Mouse (Mus musculus) 3134 (cell line): ENCODE measurements around the gene Dlx5.
A peak's percentile ranks its signal among the peaks of the same experiment; 100 is the strongest.

Experiments used
- DNase-seq: peaks from one replicate; pipeline ENCODE4 v3.0.0-alpha.2; 2011; ENCODE audit warnings: low spot score; ENCODE audit not compliant: insufficient read length; ENCODE audit errors: extremely low read depth

The Dlx5 gene

GRCm38 (mm10) chr6:6881638-6882190 lies at the start of gene Dlx5:
Gene Dlx5 (minus strand): TSS chr6:6882085.
- DNase-seq, result no peak

GRCm38 (mm10) chr6:6931507-6931906 lies 49.6 kb upstream of the Dlx5 start:
- DNase-seq, result no peak

DNA sequence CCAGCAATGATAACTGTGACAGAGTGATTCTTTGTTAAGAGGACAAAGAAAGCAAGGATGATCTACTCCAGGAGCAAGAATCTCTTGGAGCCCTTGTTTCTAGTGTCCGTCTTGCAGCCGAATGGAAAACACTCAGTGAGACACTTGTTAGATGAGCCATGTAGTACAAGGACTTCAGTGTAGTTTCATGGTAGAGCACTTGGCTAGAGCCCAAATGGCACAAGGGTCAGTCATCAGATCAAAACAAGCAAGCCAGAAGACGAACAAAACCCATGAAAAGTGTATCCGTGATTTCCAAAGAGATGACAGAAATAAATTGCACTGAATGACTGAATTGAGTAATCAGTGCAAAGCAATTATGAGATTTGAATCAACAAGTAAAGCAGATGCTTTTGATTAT lies 48.9 kb upstream of the Dlx5 start:
- no peak for DNase-seq

DNA sequence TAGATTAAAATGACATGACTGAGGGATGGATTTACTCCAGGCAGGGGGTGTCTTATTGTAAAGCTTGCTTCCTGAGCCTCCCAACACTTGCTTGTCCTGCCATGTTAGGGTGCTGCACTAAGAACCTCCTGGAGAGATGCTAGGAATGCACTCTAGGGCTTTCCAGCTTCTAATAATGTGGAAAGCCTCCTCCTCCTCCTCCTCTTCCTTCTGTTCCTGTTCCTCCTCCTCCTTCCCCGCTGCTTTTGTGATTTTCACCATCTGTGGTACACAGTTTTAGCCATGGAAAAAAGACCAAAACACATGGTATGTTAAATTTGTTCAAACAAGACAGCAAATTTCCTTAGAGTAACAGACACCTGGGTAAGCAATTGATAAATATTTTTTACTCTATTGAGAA lies 43.4 kb upstream of the Dlx5 start:
- DNase-seq, result no peak

- no peak for DNase-seq
Measured at GRCm38 (mm10) chr6:6917334-6917733, 35.4 kb upstream of the Dlx5 start.

- DNase-seq, result no peak
Measured at GRCm38 (mm10) chr6:6915526-6915915, 33.6 kb upstream of the Dlx5 start.

- peak; percentile 14 for DNase-seq
Measured at GRCm38 (mm10) chr6:6914849-6915525, 33.1 kb upstream of the Dlx5 start.

DNA sequence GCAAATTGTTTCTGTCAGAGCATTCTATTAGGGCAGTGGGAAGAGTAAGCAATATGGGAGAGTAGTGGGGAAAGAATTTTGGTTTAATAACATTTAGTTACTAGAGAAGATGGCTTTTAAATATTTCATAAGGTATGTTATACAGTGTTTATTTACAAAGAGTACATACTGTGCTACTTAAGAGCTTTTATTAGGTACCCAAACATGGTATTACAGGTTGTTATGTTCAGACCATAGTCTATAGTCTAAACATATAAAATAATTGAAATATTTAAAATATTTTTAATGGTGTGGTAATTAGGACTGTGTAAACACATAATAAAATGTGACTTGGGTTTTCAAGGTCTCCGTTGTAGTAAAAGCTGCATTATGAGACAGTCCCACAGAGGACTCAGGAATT lies 32.4 kb upstream of the Dlx5 start:
- no peak for DNase-seq

GRCm38 (mm10) chr6:6909586-6909985 lies 27.7 kb upstream of the Dlx5 start:
- DNase-seq, result peak; percentile 33

DNA sequence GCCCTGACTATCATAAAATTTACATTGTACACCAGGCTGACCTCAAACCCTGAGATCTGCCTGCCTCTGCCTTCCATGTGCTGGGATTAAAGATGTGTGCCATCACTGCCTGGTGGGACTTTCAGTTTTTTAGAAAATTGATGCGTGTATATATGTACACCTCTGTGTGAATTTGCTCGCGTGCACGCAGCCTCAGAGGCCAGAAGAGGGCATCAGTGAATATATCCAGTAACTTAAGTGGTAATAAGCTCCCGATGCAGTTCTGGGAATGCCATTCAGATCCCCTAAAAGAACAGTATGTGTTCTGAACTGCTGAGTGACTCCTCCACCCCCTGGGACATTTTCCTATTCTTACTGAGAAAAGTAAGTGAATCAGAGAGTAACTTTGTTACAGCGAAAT lies 8.2 kb upstream of the Dlx5 start:
- no peak for DNase-seq

GRCm38 (mm10) chr6:6886225-6886624 lies 4.3 kb upstream of the Dlx5 start:
- DNase-seq, result no peak

DNA sequence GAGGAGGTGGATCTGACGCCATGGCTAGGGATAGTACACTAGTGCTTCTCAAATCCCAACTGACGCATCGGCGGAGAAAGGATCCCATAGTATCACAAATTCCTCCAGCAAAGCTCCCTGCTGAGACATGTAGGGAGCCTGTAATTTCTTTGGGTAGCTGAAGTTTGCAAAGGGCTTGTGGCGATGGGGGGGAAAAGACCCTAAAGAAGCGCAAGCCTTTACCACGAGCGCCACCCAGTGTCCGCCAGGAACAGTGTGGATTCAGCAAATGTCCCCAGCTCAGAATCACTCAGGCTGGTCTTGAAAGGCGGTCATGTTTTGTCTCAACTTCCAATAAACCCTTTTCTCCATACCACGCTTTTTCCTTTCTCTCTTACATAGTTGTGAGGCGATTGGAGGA lies 3.0 kb upstream of the Dlx5 start:
- DNase-seq, result no peak

- no peak for DNase-seq
Measured at GRCm38 (mm10) chr6:6882266-6882797, 447 bp upstream of the Dlx5 start.

DNA sequence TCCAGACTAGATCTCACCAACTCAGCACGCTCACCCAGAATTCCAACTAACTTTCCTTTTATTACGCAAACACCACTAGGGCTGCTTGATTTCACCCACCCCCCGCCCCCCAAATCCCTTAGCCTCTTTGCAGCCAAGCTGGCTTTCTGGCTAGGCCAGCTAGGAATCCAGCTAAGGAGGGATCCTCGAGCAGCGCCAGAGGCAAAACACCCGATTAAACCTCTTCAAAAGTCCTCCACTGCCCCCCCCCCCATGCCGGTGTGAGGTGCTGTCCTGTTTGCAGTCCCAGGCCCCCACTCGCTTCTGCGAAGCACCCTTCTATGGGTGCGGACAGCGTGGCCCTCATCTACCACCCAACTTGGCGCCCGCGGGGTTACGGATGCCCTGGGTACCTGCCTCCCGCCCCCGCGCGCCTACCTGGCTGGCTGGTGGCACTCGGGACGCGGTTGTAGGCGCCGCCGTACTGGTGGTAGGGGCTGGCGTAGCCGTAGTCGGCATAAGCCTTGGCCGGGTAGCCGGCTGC lies 709 bp downstream of the Dlx5 start:
- DNase-seq, result no peak

- no peak for DNase-seq
Measured at GRCm38 (mm10) chr6:6880361-6881114, 1.3 kb downstream of the Dlx5 start.

- no peak for DNase-seq
Measured at GRCm38 (mm10) chr6:6879371-6880325, 2.2 kb downstream of the Dlx5 start.

DNA sequence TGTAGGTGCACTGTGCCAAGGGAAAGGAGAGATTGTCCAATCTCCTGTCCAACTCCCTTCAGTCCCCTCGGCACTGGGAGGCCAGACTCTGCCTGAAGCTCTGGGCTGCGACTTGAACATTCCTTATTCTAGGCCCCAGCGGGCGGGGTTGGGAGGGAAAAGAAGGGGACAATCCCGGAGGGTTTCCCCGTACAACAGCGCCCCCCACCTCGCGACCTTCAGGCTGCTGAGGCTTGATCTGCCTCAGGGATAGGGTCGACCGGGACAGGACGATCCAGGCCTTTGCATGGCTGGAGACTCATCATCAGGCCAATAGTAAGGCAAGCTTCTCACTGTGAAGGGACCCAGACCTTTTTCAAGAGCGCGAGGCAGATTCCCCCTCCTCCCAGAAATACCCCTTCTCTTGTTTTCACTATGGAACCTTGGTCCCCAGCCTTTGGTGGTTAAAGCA lies 3.0 kb downstream of the Dlx5 start:
- no peak for DNase-seq

GRCm38 (mm10) chr6:6877981-6878840 lies 3.7 kb downstream of the Dlx5 start:
- DNase-seq, result no peak

GRCm38 (mm10) chr6:6877346-6877910 lies 4.5 kb downstream of the Dlx5 start:
- no peak for DNase-seq
